Mouse (Mus musculus): ENCODE results near the gene Cutal. TPM values are rescaled to one million over a fixed set of nuclear protein-coding genes. Genes with fewer than 3 reads are reported as not detected.

The Cutal gene
- polyA plus RNA-seq, 2 experiments: 0.06 TPM; not detected in 1

DNA sequence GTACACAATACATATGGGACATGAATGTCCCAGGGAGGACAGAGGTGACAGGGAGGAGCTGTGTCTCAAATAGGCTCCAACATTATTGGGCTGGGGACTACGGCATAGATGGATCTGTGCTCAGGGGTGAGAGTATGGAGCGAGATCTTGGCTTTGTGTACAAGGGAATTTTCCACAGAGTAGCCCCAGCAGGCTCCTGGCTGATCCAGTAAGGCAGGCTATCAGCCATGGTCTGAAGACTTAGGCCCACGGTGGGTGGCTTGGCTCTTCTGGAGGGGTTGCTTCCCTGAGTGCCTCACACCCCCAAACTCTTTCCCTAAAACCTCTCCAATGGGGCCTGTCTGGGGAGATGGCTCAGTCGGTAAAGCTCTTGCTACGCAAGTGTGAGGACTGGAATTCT lies 66.0 kb downstream of the Cutal start:
- Histone ChIP-seq H3K4me3 (replicated peaks; ENCODE audit: low read length) (no peak overlapping the region), H3K9ac (ENCODE audit: low read depth, low read length, severe bottlenecking) (no peak overlapping the region), H3K27ac (replicated peaks; ENCODE audit: low read depth, low read length) (no peak overlapping the region), H3K36me3 (ENCODE audit: control insufficient read depth, insufficient read depth, low read length) (no peaks in the 10 kb centered on the region), H3K4me2 (replicated peaks; ENCODE audit: low read depth, low read length, severe bottlenecking) (no peak overlapping the region), H3K4me1 (ENCODE audit: control insufficient read depth, insufficient read depth, low read length) (peaks cover 37% of the 10 kb centered on the region), H3K27me3 (ENCODE audit: control insufficient read depth, insufficient read depth, low read length) (no peaks in the 10 kb centered on the region; the same call in 1 of the 2 replicates), H3K9me3 (ENCODE audit: control insufficient read depth, low read length) (no peaks in the 10 kb centered on the region)
- TF ChIP-seq POLR2A (IDR thresholded peaks at IDR 0.05; ENCODE audit: borderline replicate concordance, extremely low read depth, insufficient read depth, insufficient read length): no peak
- ATAC-seq (ENCODE audit: low FRiP score, low read depth) (no peak), DNase-seq (ENCODE audit: low spot score) (no peak)
- 74% methylated on average over 5 of the region's 5 CpGs for WGBS

DNA sequence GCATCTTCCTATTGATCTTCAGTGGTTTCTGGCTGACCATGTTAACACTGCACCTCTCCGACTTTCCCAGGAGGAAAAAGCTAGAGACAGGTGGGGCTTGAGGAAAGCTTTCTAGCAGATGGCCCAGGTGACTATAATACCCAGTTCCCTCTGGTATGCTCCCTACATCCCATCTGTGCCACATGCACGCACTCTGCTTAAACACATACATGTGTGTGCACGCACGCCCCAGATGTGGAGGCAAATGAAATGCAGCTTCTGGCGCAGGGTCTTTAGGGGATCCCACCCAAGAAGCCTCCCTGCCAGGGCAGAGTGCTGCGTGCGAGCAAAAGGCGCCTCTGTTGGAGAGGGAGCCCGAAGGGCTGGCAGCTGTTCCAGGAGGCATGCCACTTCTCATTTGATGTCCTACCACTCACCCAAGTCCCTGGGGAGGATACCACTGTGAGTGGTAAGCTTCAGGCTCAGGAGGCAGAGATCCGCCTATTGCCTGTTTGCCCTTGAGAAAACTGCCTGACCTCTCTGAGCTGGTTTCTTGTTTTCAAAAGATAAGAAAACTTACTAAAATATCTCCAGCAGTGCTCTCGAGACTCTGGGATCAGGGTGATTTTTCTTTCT lies 67.0 kb downstream of the Cutal start:
- 28% methylated on average over 11 of the region's 11 CpGs for WGBS
- DNase-seq (ENCODE audit: low spot score): peak; percentile 35

More for the DNA sequence above, 67.0 kb downstream of the Cutal start:
- H3K4me1 ChIP-seq (ENCODE audit: control insufficient read depth, insufficient read depth, low read length): peaks cover 37% of the 10 kb centered on the region
- no peaks in the 10 kb centered on the region for H3K36me3 ChIP-seq (ENCODE audit: control insufficient read depth, insufficient read depth, low read length)
- no peak for ATAC-seq (ENCODE audit: low FRiP score, low read depth)
- H3K4me2 ChIP-seq (replicated peaks; ENCODE audit: low read depth, low read length, severe bottlenecking): no peak overlapping the region
- TF ChIP-seq POLR2A (IDR thresholded peaks at IDR 0.05; ENCODE audit: borderline replicate concordance, extremely low read depth, insufficient read depth, insufficient read length): no peak
- H3K27ac ChIP-seq (replicated peaks; ENCODE audit: low read depth, low read length): no peak overlapping the region
- no peak overlapping the region for H3K4me3 ChIP-seq (replicated peaks; ENCODE audit: low read length)
- no peaks in the 10 kb centered on the region; the same call in 1 of the 2 replicates for H3K27me3 ChIP-seq (ENCODE audit: control insufficient read depth, insufficient read depth, low read length)
- no peaks in the 10 kb centered on the region for H3K9me3 ChIP-seq (ENCODE audit: control insufficient read depth, low read length)
- H3K9ac ChIP-seq (ENCODE audit: low read depth, low read length, severe bottlenecking): no peak overlapping the region

Other genes starting within 250 kb of the Cutal start
- gene Gapvd1, start 119.2 kb upstream of the Cutal start, polyA plus RNA-seq (2012; rRNA removed): 41.4 and 42.2 TPM in 2 replicates
- gene Gapvd1, start 119.2 kb upstream of the Cutal start, polyA plus RNA-seq (2014; fragmentation: Nextera tagmentation; extraction: Ambion mirVana): 84.2 and 87.7 TPM in 2 replicates
- gene Hspa5, start 102.4 kb upstream of the Cutal start, polyA plus RNA-seq (2012; rRNA removed): 780 and 914 TPM in 2 replicates
- gene Hspa5, start 102.4 kb upstream of the Cutal start, polyA plus RNA-seq (2014; fragmentation: Nextera tagmentation; extraction: Ambion mirVana): 756 and 840 TPM in 2 replicates
- gene Rabepk, start 74.5 kb upstream of the Cutal start, polyA plus RNA-seq (2012; rRNA removed): 30.1 and 35.7 TPM in 2 replicates
- 41.8 and 42.8 TPM in 2 replicates for gene Rabepk, start 74.5 kb upstream of the Cutal start, polyA plus RNA-seq (2014; fragmentation: Nextera tagmentation; extraction: Ambion mirVana)
- 55.1 and 57.8 TPM in 2 replicates for gene Fbxw2, start 48.1 kb upstream of the Cutal start, polyA plus RNA-seq (2012; rRNA removed)
- gene Fbxw2, start 48.1 kb upstream of the Cutal start, polyA plus RNA-seq (2014; fragmentation: Nextera tagmentation; extraction: Ambion mirVana): 68.3 and 83.9 TPM in 2 replicates
- gene Gm34653, start 41.4 kb upstream of the Cutal start, polyA plus RNA-seq (2012; rRNA removed): 0.04 and 0.05 TPM in 2 replicates
- not detected in 2 replicates for gene Gm34653, start 41.4 kb upstream of the Cutal start, polyA plus RNA-seq (2014; fragmentation: Nextera tagmentation; extraction: Ambion mirVana)
- 39.4 and 50.5 TPM in 2 replicates for gene Psmd5, start 572 bp downstream of the Cutal start, polyA plus RNA-seq (2012; rRNA removed)
- gene Psmd5, start 572 bp downstream of the Cutal start, polyA plus RNA-seq (2014; fragmentation: Nextera tagmentation; extraction: Ambion mirVana): 103 and 105 TPM in 2 replicates
- gene Phf19, start 39.6 kb downstream of the Cutal start, polyA plus RNA-seq (2012; rRNA removed): 7.9 and 8.7 TPM in 2 replicates
- 4.7 and 8.0 TPM in 2 replicates for gene Phf19, start 39.6 kb downstream of the Cutal start, polyA plus RNA-seq (2014; fragmentation: Nextera tagmentation; extraction: Ambion mirVana)
- 5.1 and 7.0 TPM in 2 replicates for gene Traf1, start 87.4 kb downstream of the Cutal start, polyA plus RNA-seq (2012; rRNA removed)
- 4.0 and 4.9 TPM in 2 replicates for gene Traf1, start 87.4 kb downstream of the Cutal start, polyA plus RNA-seq (2014; fragmentation: Nextera tagmentation; extraction: Ambion mirVana)
- 0.17 and 0.33 TPM in 2 replicates for gene Hc, start 187.0 kb downstream of the Cutal start, polyA plus RNA-seq (2012; rRNA removed)
- gene Hc, start 187.0 kb downstream of the Cutal start, polyA plus RNA-seq (2014; fragmentation: Nextera tagmentation; extraction: Ambion mirVana): 0.29 TPM in 1 of 2 replicates, not detected in the other
- gene AI182371, start 227.1 kb downstream of the Cutal start, polyA plus RNA-seq (2012; rRNA removed): 0.98 and 1.1 TPM in 2 replicates
- gene AI182371, start 227.1 kb downstream of the Cutal start, polyA plus RNA-seq (2014; fragmentation: Nextera tagmentation; extraction: Ambion mirVana): not detected in 2 replicates
- gene Cntrl, start 235.1 kb downstream of the Cutal start, polyA plus RNA-seq (2012; rRNA removed): 31.2 and 39.3 TPM in 2 replicates
- 18.8 and 24.8 TPM in 2 replicates for gene Cntrl, start 235.1 kb downstream of the Cutal start, polyA plus RNA-seq (2014; fragmentation: Nextera tagmentation; extraction: Ambion mirVana)

Measured in limb, embryonic 14.5 days (tissue).